Mouse (Mus musculus): Measurements from ENCODE around the gene 1110051M20Rik. TPM values are rescaled to one million over a fixed set of nuclear protein-coding genes. Genes with fewer than 3 reads are reported as not detected.

Gene 1110051M20Rik
- polyA plus RNA-seq, 1 experiment from 2014 or later, result 66.9 TPM

GRCm38 (mm10) chr2:91457656-91458251 lies 13.2 kb upstream of the 1110051M20Rik start:
- H3K9ac ChIP-seq, result peak overlapping the region; percentile 87
- peaks cover 30% of the 10 kb centered on the region for H3K4me1 ChIP-seq
- no peaks in the 10 kb centered on the region for H3K9me3 ChIP-seq
- peak overlapping the region; percentile 78 for H3K4me2 ChIP-seq
- no peaks in the 10 kb centered on the region; the same call in 1 of the 2 replicates for H3K27me3 ChIP-seq
- peak overlapping the region; percentile 74 for H3K4me3 ChIP-seq
- H3K27ac ChIP-seq, result peak overlapping the region; percentile 96
- ATAC-seq (ENCODE audit: insufficient number of reproducible peaks, insufficient read depth, low FRiP score, low TSS enrichment, low read depth), result peak; percentile 15
- H3K36me3 ChIP-seq, result no peaks in the 10 kb centered on the region
- WGBS, result under 1% methylated on average over 45 of the region's 45 CpGs

GRCm38 (mm10) chr2:91457259-91457655 lies 12.8 kb upstream of the 1110051M20Rik start, which contains the start of gene Lrp4:
Gene Lrp4 (plus strand): TSS chr2:91457511.
- Histone ChIP-seq H3K4me2 (peak within 1 kb of the TSS; percentile 78), H3K4me3 (peak within 1 kb of the TSS; percentile 74), H3K27ac (peak within 1 kb of the TSS; percentile 96), H3K27me3 (no peaks in the 10 kb centered on the region; the same call in 1 of the 2 replicates), H3K9ac (peak within 1 kb of the TSS; percentile 87), H3K9me3 (no peaks in the 10 kb centered on the region), H3K4me1 (peaks cover 30% of the 10 kb centered on the region), H3K36me3 (no peaks in the 10 kb centered on the region)
- WGBS, result 0% methylated on average over 25 of the region's 36 CpGs
- peak; percentile 76 for ATAC-seq (ENCODE audit: insufficient number of reproducible peaks, insufficient read depth, low FRiP score, low TSS enrichment, low read depth)

GRCm38 (mm10) chr2:91456491-91457100 lies 12.1 kb upstream of the 1110051M20Rik start:
- Histone ChIP-seq H3K36me3 (no peaks in the 10 kb centered on the region), H3K9ac (peak overlapping the region; percentile 87), H3K27me3 (no peaks in the 10 kb centered on the region; the same call in 1 of the 2 replicates), H3K27ac (peak overlapping the region; percentile 96), H3K4me3 (peak overlapping the region; percentile 74), H3K4me2 (peak overlapping the region; percentile 78), H3K9me3 (no peaks in the 10 kb centered on the region), H3K4me1 (peaks cover 25% of the 10 kb centered on the region)
- 47% methylated on average over 9 of the region's 9 CpGs for WGBS
- ATAC-seq (ENCODE audit: insufficient number of reproducible peaks, insufficient read depth, low FRiP score, low TSS enrichment, low read depth), result no peak

GRCm38 (mm10) chr2:91455826-91456225 lies 11.3 kb upstream of the 1110051M20Rik start:
- no peak for ATAC-seq (ENCODE audit: insufficient number of reproducible peaks, insufficient read depth, low FRiP score, low TSS enrichment, low read depth)
- H3K27me3 ChIP-seq, result no peaks in the 10 kb centered on the region; the same call in 1 of the 2 replicates
- no peaks in the 10 kb centered on the region for H3K36me3 ChIP-seq
- no peak overlapping the region for H3K9ac ChIP-seq
- no peak overlapping the region for H3K27ac ChIP-seq
- no peak overlapping the region for H3K4me3 ChIP-seq
- no peak overlapping the region for H3K4me2 ChIP-seq
- H3K4me1 ChIP-seq, result peaks cover 18% of the 10 kb centered on the region
- 4% methylated on average over 4 of the region's 4 CpGs for WGBS
- H3K9me3 ChIP-seq, result no peaks in the 10 kb centered on the region

GRCm38 (mm10) chr2:91454434-91454833 lies 9.9 kb upstream of the 1110051M20Rik start:
- H3K9ac ChIP-seq, result no peak overlapping the region
- WGBS, result 89% methylated on average over 3 of the region's 3 CpGs
- no peak overlapping the region for H3K27ac ChIP-seq
- no peak overlapping the region for H3K4me2 ChIP-seq
- H3K4me3 ChIP-seq, result no peak overlapping the region
- no peaks in the 10 kb centered on the region for H3K9me3 ChIP-seq
- H3K36me3 ChIP-seq, result no peaks in the 10 kb centered on the region
- no peaks in the 10 kb centered on the region; the same call in 1 of the 2 replicates for H3K27me3 ChIP-seq
- ATAC-seq (ENCODE audit: insufficient number of reproducible peaks, insufficient read depth, low FRiP score, low TSS enrichment, low read depth), result no peak
- peaks cover 15% of the 10 kb centered on the region for H3K4me1 ChIP-seq

GRCm38 (mm10) chr2:91453231-91454075 lies 8.9 kb upstream of the 1110051M20Rik start:
- 77% methylated on average over 9 of the region's 9 CpGs for WGBS
- no peak for ATAC-seq (ENCODE audit: insufficient number of reproducible peaks, insufficient read depth, low FRiP score, low TSS enrichment, low read depth)

GRCm38 (mm10) chr2:91452658-91453057 lies 8.2 kb upstream of the 1110051M20Rik start:
- no peak overlapping the region for H3K27ac ChIP-seq

More at GRCm38 (mm10) chr2:91453231-91454075, 8.9 kb upstream of the 1110051M20Rik start:
- Histone ChIP-seq H3K27ac (no peak overlapping the region), H3K36me3 (no peaks in the 10 kb centered on the region), H3K9me3 (no peaks in the 10 kb centered on the region), H3K4me1 (peaks cover 15% of the 10 kb centered on the region), H3K27me3 (no peaks in the 10 kb centered on the region; the same call in 1 of the 2 replicates), H3K4me3 (no peak overlapping the region), H3K4me2 (no peak overlapping the region), H3K9ac (no peak overlapping the region)

GRCm38 (mm10) chr2:91450316-91450715 lies 5.8 kb upstream of the 1110051M20Rik start:
- no peak for ATAC-seq (ENCODE audit: insufficient number of reproducible peaks, insufficient read depth, low FRiP score, low TSS enrichment, low read depth)

More at GRCm38 (mm10) chr2:91452658-91453057, 8.2 kb upstream of the 1110051M20Rik start:
- 53% methylated on average over 8 of the region's 8 CpGs for WGBS
- Histone ChIP-seq H3K9ac (no peak overlapping the region), H3K36me3 (no peaks in the 10 kb centered on the region), H3K4me1 (peaks cover 15% of the 10 kb centered on the region), H3K27me3 (no peaks in the 10 kb centered on the region; the same call in 1 of the 2 replicates), H3K9me3 (no peaks in the 10 kb centered on the region), H3K4me3 (no peak overlapping the region), H3K4me2 (no peak overlapping the region)
- ATAC-seq (ENCODE audit: insufficient number of reproducible peaks, insufficient read depth, low FRiP score, low TSS enrichment, low read depth), result no peak

GRCm38 (mm10) chr2:91449662-91450061 lies 5.2 kb upstream of the 1110051M20Rik start:
- ATAC-seq (ENCODE audit: insufficient number of reproducible peaks, insufficient read depth, low FRiP score, low TSS enrichment, low read depth), result no peak
- Histone ChIP-seq H3K27ac (no peak overlapping the region), H3K4me2 (no peak overlapping the region), H3K27me3 (no peaks in the 10 kb centered on the region; the same call in 1 of the 2 replicates), H3K9ac (no peak overlapping the region), H3K9me3 (no peaks in the 10 kb centered on the region), H3K4me1 (peaks cover 10% of the 10 kb centered on the region; the same call in 1 of the 2 replicates), H3K4me3 (no peak overlapping the region), H3K36me3 (no peaks in the 10 kb centered on the region)
- 56% methylated on average over 1 of the region's 1 CpGs for WGBS

More at GRCm38 (mm10) chr2:91450316-91450715, 5.8 kb upstream of the 1110051M20Rik start:
- 68% methylated on average over 9 of the region's 9 CpGs for WGBS
- no peaks in the 10 kb centered on the region for H3K36me3 ChIP-seq
- no peak overlapping the region for H3K9ac ChIP-seq
- no peak overlapping the region for H3K27ac ChIP-seq
- no peak overlapping the region for H3K4me3 ChIP-seq
- no peaks in the 10 kb centered on the region for H3K9me3 ChIP-seq
- H3K4me2 ChIP-seq, result no peak overlapping the region
- H3K4me1 ChIP-seq, result peaks cover 10% of the 10 kb centered on the region; the same call in 1 of the 2 replicates
- no peaks in the 10 kb centered on the region; the same call in 1 of the 2 replicates for H3K27me3 ChIP-seq

GRCm38 (mm10) chr2:91442241-91442640 lies 2.3 kb downstream of the 1110051M20Rik start:
- Histone ChIP-seq H3K4me3 (no peak overlapping the region), H3K9ac (no peak overlapping the region), H3K4me2 (no peak overlapping the region), H3K27ac (no peak overlapping the region), H3K36me3 (no peaks in the 10 kb centered on the region), H3K9me3 (no peaks in the 10 kb centered on the region), H3K27me3 (no peaks in the 10 kb centered on the region), H3K4me1 (peaks cover 5% of the 10 kb centered on the region; the same call in 1 of the 2 replicates)
- no peak for ATAC-seq (ENCODE audit: insufficient number of reproducible peaks, insufficient read depth, low FRiP score, low TSS enrichment, low read depth)
- 86% methylated on average over 1 of the region's 1 CpGs for WGBS

- 69% methylated on average over 2 of the region's 2 CpGs for WGBS
- no peak for ATAC-seq (ENCODE audit: insufficient number of reproducible peaks, insufficient read depth, low FRiP score, low TSS enrichment, low read depth)
Observed at GRCm38 (mm10) chr2:91441715-91442114, 2.8 kb downstream of the 1110051M20Rik start.

More at GRCm38 (mm10) chr2:91441715-91442114, 2.8 kb downstream of the 1110051M20Rik start:
- Histone ChIP-seq H3K36me3 (no peaks in the 10 kb centered on the region), H3K27ac (no peak overlapping the region), H3K4me2 (no peak overlapping the region), H3K4me3 (no peak overlapping the region), H3K27me3 (no peaks in the 10 kb centered on the region), H3K9me3 (no peaks in the 10 kb centered on the region), H3K4me1 (peaks cover 5% of the 10 kb centered on the region; the same call in 1 of the 2 replicates), H3K9ac (no peak overlapping the region)
